Mouse (Mus musculus): Measurements from ENCODE around the gene Enox1. TPM values are rescaled to one million over a fixed set of nuclear protein-coding genes. Genes with fewer than 3 reads are reported as not detected.
"Not testable (repeated sequence)": the region's sequence is repeated elsewhere in the genome, so short reads cannot be mapped to it uniquely, and the experiment has no call there.

Gene Enox1
- total and polyA plus RNA-seq, 3 experiments, result 0.23 to 0.80 (median 0.78) TPM

DNA sequence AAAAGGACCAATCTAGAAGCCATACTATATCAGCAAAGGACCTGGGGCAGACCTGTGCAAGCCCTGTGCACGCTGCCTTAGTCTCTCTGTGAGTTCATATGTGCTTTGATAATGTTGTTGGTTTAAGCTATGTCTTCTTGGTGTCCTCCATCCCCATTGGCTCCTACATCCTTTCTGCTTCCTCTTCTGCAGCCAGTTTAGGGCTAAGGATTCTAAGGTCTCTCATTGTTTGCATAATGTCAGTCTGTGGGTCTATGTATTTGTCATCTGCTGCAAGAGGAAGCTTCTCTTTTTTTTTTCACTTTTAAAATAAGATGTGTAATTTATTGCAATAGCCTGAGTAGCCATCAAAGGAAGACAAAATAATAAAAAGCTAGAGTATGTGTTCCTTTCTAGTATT lies 369.7 kb downstream of the Enox1 start:
- H3K27me3 ChIP-seq (ENCODE audit: control insufficient read depth, insufficient read depth, low read length), result no peaks in the 10 kb centered on the region

DNA sequence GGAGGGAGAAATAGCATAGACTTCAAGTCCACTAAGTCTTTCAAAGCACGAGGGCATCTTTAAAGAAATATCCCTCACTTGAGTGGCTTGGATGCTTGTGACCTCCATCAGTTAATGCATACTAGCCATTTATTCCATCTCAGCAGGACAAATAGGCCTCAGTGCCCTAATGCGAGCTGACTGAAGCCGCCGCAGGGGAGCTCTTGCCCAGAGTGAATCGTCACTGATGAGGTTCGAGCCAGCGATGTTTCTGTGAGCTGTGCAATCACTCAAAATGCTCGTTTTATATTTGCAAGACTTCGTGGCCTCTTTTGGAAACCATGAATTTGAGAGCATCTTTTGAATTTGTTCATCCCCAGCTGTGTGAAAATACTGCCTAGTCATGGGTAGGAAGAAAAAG lies 372.6 kb downstream of the Enox1 start:
- 87% methylated on average over 9 of the region's 9 CpGs for WGBS
- Histone ChIP-seq H3K27ac (no peak overlapping the region), H3K79me2 (replicated peaks; ENCODE audit: control insufficient read depth, insufficient read depth, low read length) (no peaks in the 10 kb centered on the region), H3K36me3 (ENCODE audit: control insufficient read depth, insufficient read depth, low read length) (no peaks in the 10 kb centered on the region), H3K4me1 (ENCODE audit: control insufficient read depth, insufficient read depth, low read length) (no peaks in the 10 kb centered on the region), H3K4me3 (no peak overlapping the region), H3K9ac (ENCODE audit: low read depth, low read length) (no peak overlapping the region), H3K27me3 (ENCODE audit: control insufficient read depth, insufficient read depth, low read length) (no peaks in the 10 kb centered on the region)
- DNase-seq, result no peak
- intact Hi-C loops (cut with DNase I), result no loop called here
- TF ChIP-seq POLR2A (IDR thresholded peaks at IDR 0.05; ENCODE audit: insufficient read depth, low read depth, low read length) (no peak), EP300 (IDR thresholded peaks at IDR 0.05; ENCODE audit: insufficient read depth, low read depth, low read length) (no peak), CTCF (IDR thresholded peaks at IDR 0.05) (no peak)

More for the DNA sequence above, 369.7 kb downstream of the Enox1 start:
- no peak overlapping the region for H3K4me3 ChIP-seq
- 93% methylated on average over 1 of the region's 1 CpGs for WGBS
- H3K4me1 ChIP-seq (ENCODE audit: control insufficient read depth, insufficient read depth, low read length), result no peaks in the 10 kb centered on the region
- no peaks in the 10 kb centered on the region for H3K79me2 ChIP-seq (replicated peaks; ENCODE audit: control insufficient read depth, insufficient read depth, low read length)
- no peak overlapping the region for H3K9ac ChIP-seq (ENCODE audit: low read depth, low read length)
- TF ChIP-seq POLR2A (IDR thresholded peaks at IDR 0.05; ENCODE audit: insufficient read depth, low read depth, low read length), result no peak
- no peak for TF ChIP-seq CTCF (IDR thresholded peaks at IDR 0.05)
- TF ChIP-seq EP300 (IDR thresholded peaks at IDR 0.05; ENCODE audit: insufficient read depth, low read depth, low read length), result no peak
- intact Hi-C loops (cut with DNase I), result no loop called here
- no peak for DNase-seq
- no peaks in the 10 kb centered on the region for H3K36me3 ChIP-seq (ENCODE audit: control insufficient read depth, insufficient read depth, low read length)
- H3K27ac ChIP-seq, result no peak overlapping the region

DNA sequence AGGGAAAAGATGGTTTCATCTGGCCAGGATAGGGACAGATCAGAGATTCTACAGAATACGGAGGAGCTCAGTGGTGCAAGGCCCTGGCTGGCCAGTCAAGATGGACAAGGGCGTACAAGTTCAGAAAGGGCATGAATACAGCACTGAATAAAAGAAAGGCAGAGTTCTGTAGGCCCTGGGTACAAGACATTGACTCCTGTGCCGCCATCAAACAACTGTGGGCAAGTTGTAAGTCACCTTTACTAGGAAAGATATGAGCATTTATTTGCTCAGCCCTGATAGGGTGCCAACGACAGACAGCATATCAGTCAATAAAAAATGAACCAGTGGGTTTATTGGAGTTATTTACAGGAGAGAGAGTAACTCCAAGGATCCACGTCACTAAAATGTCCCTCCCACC lies 373.1 kb downstream of the Enox1 start:
- H3K27me3 ChIP-seq (ENCODE audit: control insufficient read depth, insufficient read depth, low read length), result no peaks in the 10 kb centered on the region
- H3K79me2 ChIP-seq (replicated peaks; ENCODE audit: control insufficient read depth, insufficient read depth, low read length), result no peaks in the 10 kb centered on the region
- no peak overlapping the region for H3K27ac ChIP-seq
- intact Hi-C loops (cut with DNase I), result no loop called here
- TF ChIP-seq CTCF (IDR thresholded peaks at IDR 0.05) (no peak), POLR2A (IDR thresholded peaks at IDR 0.05; ENCODE audit: insufficient read depth, low read depth, low read length) (no peak), EP300 (IDR thresholded peaks at IDR 0.05; ENCODE audit: insufficient read depth, low read depth, low read length) (no peak)
- no peak overlapping the region for H3K4me3 ChIP-seq
- no peaks in the 10 kb centered on the region for H3K36me3 ChIP-seq (ENCODE audit: control insufficient read depth, insufficient read depth, low read length)
- no peak for DNase-seq
- H3K4me1 ChIP-seq (ENCODE audit: control insufficient read depth, insufficient read depth, low read length), result no peaks in the 10 kb centered on the region
- 90% methylated on average over 5 of the region's 5 CpGs for WGBS
- H3K9ac ChIP-seq (ENCODE audit: low read depth, low read length), result no peak overlapping the region

DNA sequence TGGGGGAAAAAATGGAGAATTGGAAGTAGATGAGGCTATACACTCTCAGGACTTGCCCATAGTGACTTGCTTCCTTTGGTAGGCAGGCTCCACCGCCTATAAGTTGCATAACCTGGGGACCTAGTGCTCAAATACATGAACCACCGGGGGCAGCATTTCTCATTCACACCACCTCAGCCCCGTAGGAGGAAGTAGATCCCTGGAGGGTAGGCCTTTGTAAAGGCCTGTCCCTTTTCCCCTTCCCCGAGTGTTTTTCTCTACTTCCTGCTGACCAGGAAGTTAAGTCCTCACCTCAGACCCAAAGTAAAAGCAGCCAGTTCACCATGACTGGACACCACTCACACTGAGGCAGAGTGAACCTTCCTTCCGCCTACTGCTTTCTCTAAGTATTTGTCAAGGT lies 377.1 kb downstream of the Enox1 start:
- Histone ChIP-seq H3K36me3 (ENCODE audit: control insufficient read depth, insufficient read depth, low read length) (no peaks in the 10 kb centered on the region), H3K4me3 (no peak overlapping the region), H3K9ac (ENCODE audit: low read depth, low read length) (no peak overlapping the region), H3K27ac (no peak overlapping the region), H3K4me1 (ENCODE audit: control insufficient read depth, insufficient read depth, low read length) (no peaks in the 10 kb centered on the region), H3K27me3 (ENCODE audit: control insufficient read depth, insufficient read depth, low read length) (no peaks in the 10 kb centered on the region), H3K79me2 (replicated peaks; ENCODE audit: control insufficient read depth, insufficient read depth, low read length) (no peaks in the 10 kb centered on the region)
- DNase-seq, result no peak
- TF ChIP-seq CTCF (IDR thresholded peaks at IDR 0.05), result no peak
- TF ChIP-seq POLR2A (IDR thresholded peaks at IDR 0.05; ENCODE audit: insufficient read depth, low read depth, low read length), result no peak
- no peak for TF ChIP-seq EP300 (IDR thresholded peaks at IDR 0.05; ENCODE audit: insufficient read depth, low read depth, low read length)
- intact Hi-C loops (cut with DNase I), result no loop called here
- 71% methylated on average over 5 of the region's 5 CpGs for WGBS

DNA sequence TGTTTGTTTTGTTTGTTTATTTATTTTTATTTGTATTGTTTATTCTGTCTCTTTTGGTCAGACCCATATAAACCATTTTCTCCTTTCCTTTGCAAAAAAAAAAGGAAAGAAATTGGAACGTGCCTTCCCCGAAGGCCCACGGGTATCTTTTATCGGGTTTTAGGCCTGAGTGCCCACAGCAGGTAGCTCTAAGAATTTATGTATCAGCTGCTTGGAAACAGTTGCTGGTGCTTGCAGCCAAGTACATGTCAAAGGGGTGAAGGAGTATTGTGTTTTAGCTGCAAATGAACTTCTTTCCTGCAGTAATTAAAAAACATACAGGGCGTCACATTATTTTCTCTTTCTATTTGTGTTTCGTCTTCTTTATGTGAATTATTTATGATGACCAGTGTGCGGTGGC lies 377.6 kb downstream of the Enox1 start:
- DNase-seq, result no peak
- no peak overlapping the region for H3K27ac ChIP-seq
- no peaks in the 10 kb centered on the region for H3K79me2 ChIP-seq (replicated peaks; ENCODE audit: control insufficient read depth, insufficient read depth, low read length)
- WGBS, result 87% methylated on average over 7 of the region's 7 CpGs
- intact Hi-C loops (cut with DNase I), result no loop called here
- no peak for TF ChIP-seq POLR2A (IDR thresholded peaks at IDR 0.05; ENCODE audit: insufficient read depth, low read depth, low read length)
- no peak for TF ChIP-seq EP300 (IDR thresholded peaks at IDR 0.05; ENCODE audit: insufficient read depth, low read depth, low read length)
- TF ChIP-seq CTCF (IDR thresholded peaks at IDR 0.05), result no peak
- H3K4me3 ChIP-seq, result no peak overlapping the region
- no peaks in the 10 kb centered on the region for H3K4me1 ChIP-seq (ENCODE audit: control insufficient read depth, insufficient read depth, low read length)
- H3K27me3 ChIP-seq (ENCODE audit: control insufficient read depth, insufficient read depth, low read length), result no peaks in the 10 kb centered on the region
- H3K36me3 ChIP-seq (ENCODE audit: control insufficient read depth, insufficient read depth, low read length), result no peaks in the 10 kb centered on the region
- no peak overlapping the region for H3K9ac ChIP-seq (ENCODE audit: low read depth, low read length)

DNA sequence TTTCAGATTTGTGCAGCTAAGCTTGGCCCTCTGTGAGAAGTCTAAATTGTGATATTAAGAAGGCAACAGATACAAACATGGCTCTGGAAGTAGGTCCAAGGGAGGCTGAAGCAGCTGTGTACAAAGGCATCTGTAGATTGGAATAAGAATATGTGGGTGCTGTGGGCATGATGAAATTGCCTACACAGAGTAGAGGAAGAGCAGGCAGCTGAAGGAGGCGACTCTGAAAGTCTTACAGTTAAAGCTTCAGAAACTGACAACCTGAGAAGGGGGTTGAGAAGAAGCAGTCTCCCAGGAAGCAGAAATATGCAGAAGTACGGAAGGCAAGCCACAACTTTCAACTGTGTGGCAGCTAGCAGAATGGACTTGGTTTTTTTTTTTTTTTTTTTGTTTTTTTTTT lies 380.0 kb downstream of the Enox1 start:
- intact Hi-C loops (cut with DNase I), result no loop called here
- TF ChIP-seq EP300 (IDR thresholded peaks at IDR 0.05; ENCODE audit: insufficient read depth, low read depth, low read length), result no peak
- no peak for TF ChIP-seq POLR2A (IDR thresholded peaks at IDR 0.05; ENCODE audit: insufficient read depth, low read depth, low read length)
- TF ChIP-seq CTCF (IDR thresholded peaks at IDR 0.05), result no peak
- WGBS, result 67% methylated on average over 2 of the region's 2 CpGs
- H3K79me2 ChIP-seq (replicated peaks; ENCODE audit: control insufficient read depth, insufficient read depth, low read length), result no peaks in the 10 kb centered on the region
- DNase-seq, result no peak
- no peaks in the 10 kb centered on the region for H3K4me1 ChIP-seq (ENCODE audit: control insufficient read depth, insufficient read depth, low read length)
- no peak overlapping the region for H3K4me3 ChIP-seq
- no peaks in the 10 kb centered on the region for H3K27me3 ChIP-seq (ENCODE audit: control insufficient read depth, insufficient read depth, low read length)
- H3K27ac ChIP-seq, result no peak overlapping the region
- no peaks in the 10 kb centered on the region for H3K36me3 ChIP-seq (ENCODE audit: control insufficient read depth, insufficient read depth, low read length)
- no peak overlapping the region for H3K9ac ChIP-seq (ENCODE audit: low read depth, low read length)

DNA sequence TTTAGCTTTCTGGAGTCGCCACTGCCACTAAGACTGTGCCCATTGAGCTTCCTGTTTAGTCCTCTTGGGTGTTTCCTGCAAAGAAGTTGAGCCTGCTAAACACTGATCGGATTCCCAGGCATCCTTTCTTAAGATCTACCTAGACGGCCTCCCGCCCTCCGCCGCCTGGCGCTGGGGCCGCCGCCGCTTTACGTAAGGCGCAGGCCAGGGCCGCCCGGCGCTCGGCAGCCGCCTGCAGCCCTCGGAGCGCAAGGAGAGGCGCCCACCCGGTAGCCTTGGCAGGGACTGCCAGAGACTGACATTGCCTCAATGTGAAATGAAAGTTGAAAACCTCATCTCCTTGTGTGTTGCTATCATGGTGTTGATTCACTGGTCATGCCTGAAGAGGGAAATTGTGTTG lies 383.0 kb downstream of the Enox1 start:
- H3K27ac ChIP-seq; H3K36me3 ChIP-seq (ENCODE audit: control insufficient read depth, insufficient read depth, low read length); H3K9ac ChIP-seq (ENCODE audit: low read depth, low read length); H3K4me1 ChIP-seq (ENCODE audit: control insufficient read depth, insufficient read depth, low read length); DNase-seq; H3K27me3 ChIP-seq (ENCODE audit: control insufficient read depth, insufficient read depth, low read length); H3K79me2 ChIP-seq (replicated peaks; ENCODE audit: control insufficient read depth, insufficient read depth, low read length); H3K4me3 ChIP-seq; intact Hi-C loops (cut with DNase I): not testable (repeated sequence)
- WGBS, result 60% methylated on average over 21 of the region's 21 CpGs
